Mouse (Mus musculus): ENCODE measurements around the gene Kcnj1. TPM values are rescaled to one million over a fixed set of nuclear protein-coding genes. Genes with fewer than 3 reads are reported as not detected.

Gene Kcnj1
- polyA plus RNA-seq, 1 experiment = not detected

GRCm38 (mm10) chr9:32348096-32348495 lies 24.2 kb upstream of the Kcnj1 start:
- no peak overlapping the region for H3ac ChIP-seq (ENCODE audit: control insufficient read depth, insufficient read length)

GRCm38 (mm10) chr9:32349344-32349743 lies 22.9 kb upstream of the Kcnj1 start:
- H3ac ChIP-seq (ENCODE audit: control insufficient read depth, insufficient read length) = no peak overlapping the region
- no peak overlapping the region for H3K4me2 ChIP-seq (ENCODE audit: low read depth)
- no peaks in the 10 kb centered on the region for H3K79me2 ChIP-seq (ENCODE audit: control insufficient read depth, insufficient read depth)
- peaks cover 29% of the 10 kb centered on the region for H3K27me3 ChIP-seq (ENCODE audit: control insufficient read depth, insufficient read depth, insufficient read length)
- no peak overlapping the region for H3K4me3 ChIP-seq
- TF ChIP-seq E2F4 (IDR thresholded peaks at IDR 0.05; ENCODE audit: insufficient read depth) = no peak
- TF ChIP-seq MYOD1 (IDR thresholded peaks at IDR 0.05; ENCODE audit: control insufficient read depth in 1 of 3, insufficient read length in 2 of 3, low read depth in 2 of 3) = no peak
- TF ChIP-seq CEBPB (IDR thresholded peaks at IDR 0.05; ENCODE audit: insufficient read depth, poor library complexity, severe bottlenecking) = no peak
- no peaks in the 10 kb centered on the region for H3K36me3 ChIP-seq (ENCODE audit: control insufficient read depth, insufficient read depth)

More at GRCm38 (mm10) chr9:32348096-32348495, 24.2 kb upstream of the Kcnj1 start:
- H3K79me2 ChIP-seq (ENCODE audit: control insufficient read depth, insufficient read depth) = no peaks in the 10 kb centered on the region
- H3K27me3 ChIP-seq (ENCODE audit: control insufficient read depth, insufficient read depth, insufficient read length) = peaks cover 40% of the 10 kb centered on the region
- no peaks in the 10 kb centered on the region for H3K36me3 ChIP-seq (ENCODE audit: control insufficient read depth, insufficient read depth)
- H3K4me3 ChIP-seq = no peak overlapping the region
- H3K4me2 ChIP-seq (ENCODE audit: low read depth) = no peak overlapping the region
- TF ChIP-seq MYOD1 (IDR thresholded peaks at IDR 0.05; ENCODE audit: control insufficient read depth in 1 of 3, insufficient read length in 2 of 3, low read depth in 2 of 3) = no peak
- no peak for TF ChIP-seq MAX (IDR thresholded peaks at IDR 0.05; ENCODE audit: low read depth)
- TF ChIP-seq POLR2A (IDR thresholded peaks at IDR 0.05; ENCODE audit: insufficient read length, low read depth) = no peak

GRCm38 (mm10) chr9:32350332-32350731 lies 22.0 kb upstream of the Kcnj1 start:
- no peaks in the 10 kb centered on the region for H3K79me2 ChIP-seq (ENCODE audit: control insufficient read depth, insufficient read depth)
- H3K36me3 ChIP-seq (ENCODE audit: control insufficient read depth, insufficient read depth) = no peaks in the 10 kb centered on the region
- no peak overlapping the region for H3K4me3 ChIP-seq
- TF ChIP-seq POLR2A (IDR thresholded peaks at IDR 0.05; ENCODE audit: insufficient read length, low read depth) = no peak
- TF ChIP-seq USF1 (IDR thresholded peaks at IDR 0.05; ENCODE audit: low read depth) = no peak
- TF ChIP-seq REST (IDR thresholded peaks at IDR 0.05; ENCODE audit: insufficient read depth, insufficient read length) = no peak
- no peak for TF ChIP-seq CEBPB (IDR thresholded peaks at IDR 0.05; ENCODE audit: insufficient read depth, poor library complexity, severe bottlenecking)
- TF ChIP-seq SRF (IDR thresholded peaks at IDR 0.05; ENCODE audit: control insufficient read depth, insufficient read length, low read depth) = no peak
- no peak for TF ChIP-seq MYOG (IDR thresholded peaks at IDR 0.05; ENCODE audit: control insufficient read depth in 1 of 3, insufficient read depth in 1 of 3, insufficient read length in 2 of 3, low read depth in 2 of 3)
- TF ChIP-seq E2F4 (IDR thresholded peaks at IDR 0.05; ENCODE audit: insufficient read depth) = no peak
- no peak for TF ChIP-seq TCF12 (IDR thresholded peaks at IDR 0.05; ENCODE audit: insufficient read depth, poor library complexity, severe bottlenecking)
- TF ChIP-seq POLR2AphosphoS2 (IDR thresholded peaks at IDR 0.05; ENCODE audit: insufficient read length, low read depth) = no peak
- no peak for TF ChIP-seq MYOD1 (IDR thresholded peaks at IDR 0.05; ENCODE audit: control insufficient read depth in 1 of 3, insufficient read length in 2 of 3, low read depth in 2 of 3)
- no peak for TF ChIP-seq TCF3 (IDR thresholded peaks at IDR 0.05; ENCODE audit: insufficient read length, low read depth)
- TF ChIP-seq MAX (IDR thresholded peaks at IDR 0.05; ENCODE audit: low read depth) = no peak
- peaks cover 19% of the 10 kb centered on the region for H3K27me3 ChIP-seq (ENCODE audit: control insufficient read depth, insufficient read depth, insufficient read length)
- no peak overlapping the region for H3K4me2 ChIP-seq (ENCODE audit: low read depth)
- no peak overlapping the region for H3ac ChIP-seq (ENCODE audit: control insufficient read depth, insufficient read length)

- Histone ChIP-seq H3K27me3 (ENCODE audit: control insufficient read depth, insufficient read depth, insufficient read length) (no peaks in the 10 kb centered on the region), H3K79me2 (ENCODE audit: control insufficient read depth, insufficient read depth) (no peaks in the 10 kb centered on the region), H3ac (ENCODE audit: control insufficient read depth, insufficient read length) (no peak overlapping the region), H3K4me2 (ENCODE audit: low read depth) (no peak overlapping the region), H3K4me3 (no peak overlapping the region), H3K36me3 (ENCODE audit: control insufficient read depth, insufficient read depth) (no peaks in the 10 kb centered on the region)
- TF ChIP-seq POLR2A (IDR thresholded peaks at IDR 0.05; ENCODE audit: insufficient read length, low read depth) (no peak), CEBPB (IDR thresholded peaks at IDR 0.05; ENCODE audit: insufficient read depth, poor library complexity, severe bottlenecking) (no peak)
Measured at GRCm38 (mm10) chr9:32360770-32361169, 11.5 kb upstream of the Kcnj1 start.

- Histone ChIP-seq H3K4me2 (ENCODE audit: low read depth) (no peak overlapping the region), H3K36me3 (ENCODE audit: control insufficient read depth, insufficient read depth) (no peaks in the 10 kb centered on the region), H3K4me3 (no peak overlapping the region), H3ac (ENCODE audit: control insufficient read depth, insufficient read length) (no peak overlapping the region), H3K27me3 (ENCODE audit: control insufficient read depth, insufficient read depth, insufficient read length) (peaks cover 4% of the 10 kb centered on the region), H3K79me2 (ENCODE audit: control insufficient read depth, insufficient read depth) (no peaks in the 10 kb centered on the region)
- TF ChIP-seq POLR2A (IDR thresholded peaks at IDR 0.05; ENCODE audit: insufficient read length, low read depth) (no peak), MYOG (IDR thresholded peaks at IDR 0.05; ENCODE audit: control insufficient read depth in 1 of 3, insufficient read depth in 1 of 3, insufficient read length in 2 of 3, low read depth in 2 of 3) (no peak), SRF (IDR thresholded peaks at IDR 0.05; ENCODE audit: control insufficient read depth, insufficient read length, low read depth) (no peak), E2F4 (IDR thresholded peaks at IDR 0.05; ENCODE audit: insufficient read depth) (no peak), MAX (IDR thresholded peaks at IDR 0.05; ENCODE audit: low read depth) (no peak), TCF12 (IDR thresholded peaks at IDR 0.05; ENCODE audit: insufficient read depth, poor library complexity, severe bottlenecking) (no peak), CEBPB (IDR thresholded peaks at IDR 0.05; ENCODE audit: insufficient read depth, poor library complexity, severe bottlenecking) (no peak), POLR2AphosphoS2 (IDR thresholded peaks at IDR 0.05; ENCODE audit: insufficient read length, low read depth) (no peak), MYOD1 (IDR thresholded peaks at IDR 0.05; ENCODE audit: control insufficient read depth in 1 of 3, insufficient read length in 2 of 3, low read depth in 2 of 3) (no peak), REST (IDR thresholded peaks at IDR 0.05; ENCODE audit: insufficient read depth, insufficient read length) (no peak), TCF3 (IDR thresholded peaks at IDR 0.05; ENCODE audit: insufficient read length, low read depth) (no peak), USF1 (IDR thresholded peaks at IDR 0.05; ENCODE audit: low read depth) (no peak)
Measured at GRCm38 (mm10) chr9:32368812-32369211, 3.5 kb upstream of the Kcnj1 start.

Measured in myocyte (in vitro differentiated cells).